Mouse (Mus musculus) thymus, adult 2 months (tissue): ENCODE measurements at regions not wholly inside any gene's neighbourhood (a gene's known extent, or its start where the extent isn't known, plus 50 kb on each side); places are given as distances from the start of the nearest gene placed in this dataset.

ENCODE experiments used
- CTCF ChIP-seq: fragments of 200-500 bp; IDR thresholded peaks from 2 replicates; pipeline ENCODE4 v1.5.1; 2012; ENCODE audit warnings: mild to moderate bottlenecking, control low read depth, low read length, moderate library complexity, borderline replicate concordance; ENCODE audit not compliant: control insufficient read depth, poor library complexity, insufficient read depth; ENCODE audit errors: extremely low read depth
- POLR2A ChIP-seq: fragments of 200-500 bp; IDR thresholded peaks from 2 replicates; pipeline ENCODE4 v1.6.1; 2012; ENCODE audit warnings: mild to moderate bottlenecking, low read length, control low read depth, moderate library complexity; ENCODE audit not compliant: control insufficient read depth, poor library complexity, insufficient read depth; ENCODE audit errors: extremely low read depth

DNA sequence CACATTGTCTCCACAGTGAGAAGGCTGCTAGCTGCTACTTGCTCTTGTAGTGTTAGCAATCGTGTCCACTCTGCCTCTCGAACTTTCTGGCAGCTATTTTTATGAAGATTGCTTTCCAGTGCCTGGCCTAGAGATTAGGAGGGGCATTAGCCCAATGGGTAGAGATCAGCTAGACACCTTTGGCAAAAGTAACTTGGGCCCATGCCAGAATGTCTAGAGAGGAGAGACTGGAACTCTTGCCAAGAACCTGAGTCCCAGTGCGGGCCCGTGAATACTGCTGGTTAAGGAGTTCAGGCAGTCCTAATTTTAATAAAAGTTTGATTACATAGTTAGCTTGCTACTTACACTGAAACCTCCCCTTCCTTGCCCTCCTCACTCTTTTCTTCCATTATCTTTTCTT is 648.8 kb downstream of the Slc4a3 start:
- no peak for TF ChIP-seq CTCF
- TF ChIP-seq POLR2A, result no peak
